Mouse (Mus musculus) embryo, embryonic 9.5 days (tissue): Measurements from ENCODE around the gene Mrps35.
A peak's percentile ranks its signal among the peaks of the same experiment; 100 is the strongest.

Experiments used
- DNase-seq: peaks from one replicate; pipeline ENCODE4 v3.0.0-alpha.2; 2017; ENCODE audit errors: extremely low spot score

Mrps35 gene

DNA sequence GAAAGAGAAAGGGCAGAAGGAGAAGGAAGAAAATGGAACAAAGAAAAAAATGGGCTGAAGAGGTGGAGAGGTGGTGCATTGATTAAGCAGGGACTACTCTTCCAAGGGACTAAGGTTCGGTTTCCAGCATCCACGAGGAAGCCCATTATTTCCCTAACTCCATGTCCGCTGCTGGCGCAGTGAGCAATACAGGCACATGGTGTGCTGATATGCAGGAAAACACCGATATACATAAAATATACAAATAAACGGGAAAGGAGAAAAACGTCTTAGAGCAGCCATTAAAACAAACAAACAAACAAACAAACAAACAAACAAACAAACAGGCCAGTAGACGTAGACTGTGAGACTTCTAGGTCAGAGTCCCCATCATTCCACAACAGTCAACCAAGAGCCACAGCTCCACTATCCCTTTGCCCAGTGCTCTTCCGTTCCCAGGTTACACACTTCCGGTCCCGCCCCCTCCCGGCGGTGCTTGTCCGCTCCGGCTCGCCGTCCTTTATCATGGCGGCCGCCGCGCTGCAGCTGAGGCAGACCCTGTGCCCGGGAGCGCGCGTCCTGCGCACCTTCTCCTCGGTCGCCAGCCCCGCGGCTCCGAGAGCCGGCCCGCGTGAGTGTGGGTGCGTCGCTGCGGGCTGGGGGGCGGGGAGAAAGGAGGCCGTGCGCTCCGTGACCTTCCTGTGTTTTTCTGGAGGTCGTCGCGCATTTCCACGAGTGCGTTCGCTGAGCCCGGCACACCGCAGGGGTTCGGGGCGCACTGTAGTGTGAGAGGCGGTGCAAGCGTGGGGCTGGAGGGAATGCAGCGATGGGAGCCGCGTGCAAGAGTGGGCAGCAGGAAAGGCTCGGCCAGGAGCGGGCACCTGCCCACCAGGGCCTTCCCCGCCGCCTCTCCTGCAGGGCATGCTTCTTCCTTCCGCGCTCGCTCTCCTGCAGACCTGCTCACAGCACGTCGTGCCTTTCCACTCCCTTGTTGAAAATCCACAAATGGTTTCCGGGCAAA is at the start of gene Mrps35:
Gene Mrps35 (plus strand): TSS at position 474 of the 1,000 bp plus-strand sequence.
- peak; percentile 90 for DNase-seq

GRCm38 (mm10) chr6:146994236-146994635 is 48.3 kb upstream of the Mrps35 start:
- peak; percentile 53 for DNase-seq

DNA sequence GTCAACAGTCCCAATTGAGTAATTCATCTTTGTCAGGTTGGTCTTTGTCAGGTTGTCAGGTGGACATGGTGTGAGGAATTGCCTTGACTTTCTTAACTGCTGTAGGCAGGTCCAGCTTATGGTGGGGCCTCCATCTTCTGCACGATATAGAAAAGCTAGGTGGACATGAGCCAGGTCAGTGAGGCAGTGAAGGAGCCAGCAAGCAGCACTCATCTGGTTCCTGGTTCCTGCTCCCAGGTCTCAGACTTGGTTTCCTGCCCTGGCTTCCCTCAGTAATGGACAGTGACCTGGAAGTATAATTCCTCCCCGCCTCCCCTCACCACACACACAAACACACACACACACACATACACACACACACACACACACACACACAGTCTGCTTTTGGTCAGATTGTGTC is 47.2 kb upstream of the Mrps35 start:
- no peak for DNase-seq

- no peak for DNase-seq
Observed at GRCm38 (mm10) chr6:146995878-146996277, 46.7 kb upstream of the Mrps35 start.

- DNase-seq = no peak
Observed at GRCm38 (mm10) chr6:146997006-146997405, 45.6 kb upstream of the Mrps35 start.

DNA sequence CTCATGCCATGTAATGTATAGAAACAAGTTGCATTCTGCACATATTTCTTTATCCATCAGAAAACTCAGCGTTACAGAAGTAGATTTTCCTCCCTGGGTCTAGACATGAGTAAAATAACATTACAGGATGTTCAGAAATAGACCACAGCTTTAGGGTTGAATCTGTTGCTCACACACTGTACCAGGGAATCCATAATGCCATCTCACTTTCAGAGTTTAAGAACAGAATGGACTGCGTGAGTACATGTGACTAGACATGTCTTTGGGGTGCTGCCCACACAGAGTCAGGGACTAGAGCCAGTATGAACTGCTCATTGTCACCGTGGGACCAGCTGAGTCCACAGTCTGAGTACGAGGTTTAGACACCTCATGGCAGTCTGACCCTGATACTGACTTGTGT is 43.9 kb upstream of the Mrps35 start:
- no peak for DNase-seq

DNA sequence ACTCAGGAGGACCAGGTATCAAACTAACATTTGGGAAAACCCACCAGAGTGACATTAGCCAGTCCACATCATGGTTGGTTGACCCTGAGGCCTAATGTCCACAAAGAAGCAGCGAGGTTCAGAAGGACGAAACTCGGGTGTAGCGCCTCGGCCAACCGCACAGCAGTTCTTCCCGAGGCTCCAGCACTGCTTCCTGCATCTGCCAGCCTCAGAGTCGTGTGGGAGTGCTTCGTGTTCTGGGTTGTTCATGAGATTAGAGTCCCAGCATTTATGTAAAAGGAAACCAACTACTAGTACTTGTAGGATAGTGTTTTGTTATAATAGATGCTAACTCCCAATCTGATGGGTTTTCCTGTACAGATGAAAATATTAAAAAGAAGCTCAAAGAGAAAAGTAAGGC is 43.3 kb upstream of the Mrps35 start:
- DNase-seq = no peak

DNA sequence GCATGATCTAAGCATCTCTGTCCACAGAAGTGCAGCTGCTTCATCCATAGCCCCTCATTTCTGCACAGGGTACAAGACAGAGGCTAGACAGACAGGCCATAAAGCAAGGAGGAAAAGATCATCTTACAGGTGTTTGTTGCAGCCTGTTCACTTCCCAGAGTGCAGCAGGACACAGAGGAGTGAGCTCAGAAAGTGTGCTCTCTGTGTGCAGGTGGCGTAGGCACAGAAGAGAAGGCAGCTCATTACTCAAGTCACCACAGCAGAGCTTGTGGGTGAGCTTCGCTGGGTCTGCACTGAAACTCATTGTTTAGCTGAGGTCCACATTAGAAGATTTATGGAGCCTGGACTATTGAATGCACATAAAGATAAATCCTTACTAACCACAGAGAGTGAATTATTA is 42.8 kb upstream of the Mrps35 start:
- no peak for DNase-seq

- peak; percentile 32 for DNase-seq
Observed at GRCm38 (mm10) chr6:147008148-147008547, 34.4 kb upstream of the Mrps35 start.

GRCm38 (mm10) chr6:147010358-147010757 is 32.2 kb upstream of the Mrps35 start:
- no peak for DNase-seq

DNA sequence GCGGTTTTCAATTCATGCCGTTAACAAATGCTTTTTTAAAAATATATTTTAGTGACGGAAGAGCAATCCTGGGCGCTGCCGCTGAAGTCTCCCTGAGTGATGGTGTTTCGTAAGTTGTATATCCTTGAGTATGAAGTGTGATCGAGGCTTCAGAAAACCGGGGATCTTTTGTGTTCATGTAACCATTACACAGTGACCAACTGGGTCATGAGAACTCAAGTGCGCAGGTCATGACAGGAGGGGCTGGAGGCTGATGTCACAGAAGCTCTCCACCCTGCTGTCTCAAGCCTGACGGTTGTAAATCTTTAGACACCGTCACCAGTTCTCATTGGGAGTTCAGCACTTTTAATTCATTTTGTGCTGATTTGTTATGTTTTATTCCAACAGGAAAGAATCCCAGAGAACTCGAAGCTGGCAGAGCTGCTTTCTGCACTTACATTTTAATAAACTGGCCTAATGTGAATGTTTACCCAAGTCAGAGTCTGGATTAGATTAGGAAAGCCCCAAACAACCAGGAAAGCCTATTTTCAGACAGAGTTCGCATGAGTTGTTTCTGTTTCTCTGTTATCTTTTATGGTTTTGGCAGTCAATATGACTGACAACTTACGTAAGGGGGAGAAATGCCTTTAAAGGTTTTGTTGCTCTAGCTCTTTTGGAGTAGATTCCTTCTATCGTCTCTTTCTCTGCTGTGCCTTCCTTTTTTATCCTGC is 31.6 kb upstream of the Mrps35 start:
- DNase-seq = no peak

DNA sequence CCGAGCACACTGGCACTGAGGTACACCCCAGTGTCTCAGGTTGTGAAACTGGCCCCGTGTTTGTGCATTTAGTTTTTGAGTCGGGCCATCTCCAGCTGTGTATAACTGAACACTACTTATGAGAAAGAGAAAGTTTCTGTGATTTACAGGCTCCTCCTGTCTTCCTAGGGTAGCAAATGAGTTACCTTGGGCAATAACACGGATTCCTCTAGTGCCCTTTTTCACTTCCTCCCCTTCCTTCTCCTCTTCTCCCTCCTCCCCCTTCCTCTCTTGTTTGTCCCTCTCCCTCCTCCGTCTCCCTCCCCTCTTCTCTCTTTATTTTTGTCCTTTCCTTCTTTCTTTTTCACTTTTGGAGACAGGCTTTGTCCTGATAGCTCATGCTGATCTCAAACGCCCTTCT is 31.0 kb upstream of the Mrps35 start:
- no peak for DNase-seq

DNA sequence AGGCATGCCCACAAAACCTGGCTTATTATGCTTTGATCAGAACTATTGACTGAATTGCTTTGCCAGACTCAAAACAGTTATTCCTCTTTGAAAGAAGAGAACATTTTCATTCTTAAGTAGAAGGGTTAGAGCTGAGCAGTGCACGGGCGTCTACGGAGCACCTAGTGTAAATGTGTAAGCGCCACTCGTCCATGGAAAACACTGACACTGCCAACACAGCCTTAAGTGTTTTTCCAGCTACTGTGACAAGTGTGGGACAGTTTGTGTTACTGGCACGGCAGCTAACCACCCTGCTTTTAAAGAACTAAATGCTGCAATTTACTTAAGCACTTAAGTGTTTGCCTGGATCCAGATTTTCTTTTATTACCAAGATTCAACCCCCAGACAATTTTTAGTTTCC is 30.6 kb upstream of the Mrps35 start:
- DNase-seq = no peak

GRCm38 (mm10) chr6:147013546-147013945 is 29.0 kb upstream of the Mrps35 start:
- no peak for DNase-seq

DNA sequence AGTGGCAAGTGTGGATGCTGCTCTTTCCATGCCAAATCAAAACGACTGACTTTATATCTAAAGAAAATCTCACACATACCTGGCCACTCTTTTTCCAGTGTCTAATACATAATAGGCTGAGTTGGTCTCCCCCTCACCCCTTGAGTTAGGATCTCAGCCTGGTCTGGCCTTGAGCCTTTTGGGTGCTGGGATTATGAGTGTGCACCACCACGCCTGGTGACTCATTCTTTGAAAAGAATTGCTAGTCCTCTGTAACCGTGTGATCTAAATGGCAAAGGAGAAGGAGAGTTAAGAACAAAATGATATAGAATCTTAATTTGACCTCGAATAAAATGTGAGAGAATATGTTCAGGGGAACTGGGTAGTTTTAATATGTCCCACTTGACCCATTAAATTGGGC is 24.7 kb upstream of the Mrps35 start:
- DNase-seq = no peak

GRCm38 (mm10) chr6:147018364-147018763 is 24.2 kb upstream of the Mrps35 start:
- no peak for DNase-seq

DNA sequence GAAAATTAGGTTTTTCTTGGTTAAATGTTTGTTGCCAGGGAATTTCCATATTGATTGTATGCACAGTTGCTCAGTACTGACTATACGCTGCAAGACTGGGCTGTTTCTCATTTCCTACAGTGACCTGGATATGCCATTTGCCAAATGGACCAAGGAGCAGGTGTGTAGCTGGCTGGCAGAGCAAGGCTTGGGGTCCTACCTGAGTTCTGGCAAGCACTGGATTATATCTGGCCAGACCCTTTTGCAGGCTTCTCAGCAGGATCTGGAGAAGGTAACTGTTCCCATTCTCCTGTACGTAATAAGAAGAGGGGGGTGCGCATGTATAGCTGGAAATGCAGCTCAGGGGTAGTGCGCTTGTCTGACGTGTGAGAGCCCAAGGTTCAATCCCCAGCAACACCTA is 21.4 kb upstream of the Mrps35 start:
- no peak for DNase-seq

- no peak for DNase-seq
Observed at GRCm38 (mm10) chr6:147022375-147023132, 20.0 kb upstream of the Mrps35 start.

- DNase-seq = no peak
Observed at GRCm38 (mm10) chr6:147023133-147023395, 19.5 kb upstream of the Mrps35 start.

- DNase-seq = no peak
Observed at GRCm38 (mm10) chr6:147023568-147023967, 19.0 kb upstream of the Mrps35 start.

DNA sequence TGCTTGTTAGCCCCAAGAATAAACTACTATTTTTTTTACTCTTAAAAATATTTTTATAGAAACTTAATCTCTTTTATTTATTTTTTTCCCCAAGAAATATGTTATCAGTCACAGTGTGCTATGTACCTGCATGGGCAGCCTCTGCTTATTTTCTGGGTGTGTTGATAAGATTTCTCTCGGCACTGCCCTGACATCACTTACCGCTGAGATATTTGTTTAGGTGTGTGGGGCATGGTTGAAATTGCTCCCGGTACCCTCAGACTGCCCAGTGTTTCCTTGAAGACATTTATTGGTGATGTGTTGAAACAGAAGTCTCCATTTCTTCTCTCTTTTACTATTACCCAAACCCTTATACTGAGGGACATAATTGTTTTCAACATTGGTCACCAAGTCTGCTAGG is 17.8 kb upstream of the Mrps35 start:
- DNase-seq = no peak

DNA sequence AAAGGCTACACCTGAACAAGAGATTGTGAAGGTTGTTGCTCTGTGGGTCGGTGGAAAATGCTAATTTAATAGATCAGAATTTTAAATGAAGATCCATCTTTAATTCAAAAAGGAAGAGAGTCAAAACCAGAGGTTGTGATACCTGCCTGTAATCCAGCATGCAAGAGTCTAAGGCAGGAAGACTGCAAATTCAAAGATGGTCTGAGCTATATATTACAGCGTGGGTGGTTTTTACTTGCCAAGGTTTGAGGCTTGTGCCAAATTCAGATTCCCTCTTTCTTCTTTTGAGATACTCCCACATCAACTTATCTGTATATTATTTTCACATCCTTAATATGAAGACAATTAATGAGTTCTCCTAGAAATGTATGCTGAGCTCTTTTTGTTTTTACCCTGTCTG is 14.2 kb upstream of the Mrps35 start:
- no peak for DNase-seq
